Mouse (Mus musculus): ENCODE results near the gene Rbks.

- no peak for TF ChIP-seq CTCF (IDR thresholded peaks at IDR 0.05; ENCODE audit: borderline replicate concordance, control insufficient read depth, extremely low read depth, insufficient read depth, low read length, poor library complexity)
- no peak for TF ChIP-seq POLR2A (IDR thresholded peaks at IDR 0.05; ENCODE audit: control insufficient read depth, extremely low read depth, insufficient read depth, low read length, poor library complexity)
These were observed 41.7 kb downstream of the Rbks start for GRCm38 (mm10) chr5:31655688-31656190.

All from thymus, adult 2 months (tissue).